Mouse (Mus musculus) mouse embryonic stem cell (cell line): Measurements from ENCODE around the gene Dynlt1f.
"Not testable (repeated sequence)": the region's sequence is repeated elsewhere in the genome, so short reads cannot be mapped to it uniquely, and the experiment has no call there.

Experiments used
- in situ Hi-C, 2 experiments: fragments of 300-500 bp; cut with MboI; formaldehyde crosslinking; loops; 1 replicate in 1 of 2; 3 replicates in 1 of 2; pipeline ENCODE4 v1.14.3; 2019 to 2020; ENCODE audit warnings: low sequenced_read_pairs in 2 of 2, low pct_unique_long_range_greater_than_20kb in 1 of 2, mixed read lengths in 1 of 2; ENCODE audit not compliant: unreplicated experiment in 1 of 2

Gene Dynlt1f

GRCm38 (mm10) chr17:6600216-6600911, 55.3 kb downstream of the Dynlt1f start:
- in situ Hi-C loops: not testable (repeated sequence)

GRCm38 (mm10) chr17:6598356-6598755, 57.3 kb downstream of the Dynlt1f start:
- in situ Hi-C loops: not testable (repeated sequence)
